Mouse (Mus musculus) layer of hippocampus, postnatal 10 days (tissue): Measurements from ENCODE around the gene Negr1. TPM values are rescaled to one million over a fixed set of nuclear protein-coding genes. Genes with fewer than 3 reads are reported as not detected.

Experiments
- DNase-seq, 2 experiments: peaks; one replicate each; pipeline ENCODE4 v3.0.0; 2021; ENCODE audit warnings: low spot score in 2 of 2
- long read RNA-seq: library from polyadenylated mRNA; stranded (forward); transcript quantifications from one replicate; pipeline ENCODE4 v2.0.0, GENCODE M21; 2023
- total RNA-seq, 2 experiments: library from RNA; stranded (reverse); gene quantifications; 2 replicates each; pipeline ENCODE4 v1.2.3; 2021

Gene Negr1
- 100 to 1,000 TPM; 127 to 140 TPM for total RNA-seq
- long read RNA-seq, partial matches to known transcripts, result 13 of 31 reads
- long read RNA-seq, other reads (novel, unspliced or antisense), result 18 of 31 reads

DNA sequence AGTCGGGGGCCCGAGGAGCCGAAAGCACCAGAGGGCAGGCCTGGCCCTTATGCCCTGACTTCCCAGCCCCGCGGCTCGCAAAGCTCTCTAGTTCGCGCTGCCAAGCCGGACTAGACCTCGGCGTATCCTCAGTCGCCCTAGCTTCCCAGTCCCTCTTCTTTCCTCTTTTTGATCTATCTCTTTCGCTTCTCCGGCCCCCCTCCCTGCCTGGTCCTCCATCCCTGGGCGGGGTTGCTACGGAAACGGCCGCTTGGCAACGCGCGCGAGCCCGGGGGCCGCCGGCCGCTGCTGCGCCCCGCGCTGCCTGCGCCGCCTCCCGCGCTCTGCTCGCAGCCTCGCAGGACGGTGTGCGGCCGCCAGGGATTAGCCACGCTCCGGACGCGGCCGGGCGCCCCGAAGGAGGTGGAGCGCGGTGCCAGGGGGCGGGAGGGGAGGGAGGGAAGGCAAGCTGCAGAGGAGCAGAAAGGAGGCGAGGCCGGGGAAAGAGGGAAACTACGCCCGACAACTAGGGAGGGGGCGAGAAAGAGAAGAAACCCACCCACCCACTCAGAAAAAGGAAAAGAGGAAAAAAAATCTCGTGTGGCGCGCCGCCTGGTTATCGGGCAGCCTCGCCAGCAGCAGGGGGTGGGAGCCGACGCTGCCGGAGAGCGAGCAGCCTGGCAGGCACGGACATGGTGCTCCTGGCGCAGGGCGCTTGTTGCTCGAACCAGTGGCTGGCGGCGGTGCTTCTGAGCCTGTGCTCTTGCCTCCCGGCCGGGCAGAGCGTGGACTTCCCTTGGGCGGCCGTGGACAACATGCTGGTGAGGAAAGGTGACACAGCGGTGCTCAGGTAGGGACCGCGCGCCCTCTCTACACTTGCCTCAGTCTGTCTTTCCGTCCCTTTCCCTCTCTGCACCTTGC, at the start of gene Negr1:
Gene Negr1 (plus strand): TSS at position 271 of the 900 bp plus-strand sequence.
- peak; percentile 82 to 89 for DNase-seq

DNA sequence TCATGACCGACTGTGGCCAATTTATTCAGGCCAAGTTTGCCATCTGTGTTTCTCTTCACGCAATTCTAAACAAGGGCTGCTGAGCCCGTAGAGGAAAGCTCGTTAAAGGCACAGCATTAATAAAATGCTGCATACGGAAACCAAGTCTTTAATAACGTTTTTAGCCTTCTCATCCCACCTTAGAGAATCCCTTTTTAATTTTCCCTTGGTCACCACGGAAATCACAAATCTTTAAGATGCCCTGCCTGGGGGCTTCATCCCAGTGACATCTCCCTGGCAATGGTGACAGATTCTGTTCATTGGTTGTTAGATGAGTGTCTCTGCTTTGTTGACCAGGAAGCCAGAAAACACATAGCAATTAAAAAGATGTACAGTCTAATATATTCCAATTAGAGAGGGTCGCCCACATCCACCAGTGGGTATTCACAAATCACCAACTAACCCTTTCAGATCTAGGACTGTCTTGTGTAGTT, 35.1 kb upstream of the Negr1 start:
- peak in 1 of 2 experiments; percentile 13 for DNase-seq

DNA sequence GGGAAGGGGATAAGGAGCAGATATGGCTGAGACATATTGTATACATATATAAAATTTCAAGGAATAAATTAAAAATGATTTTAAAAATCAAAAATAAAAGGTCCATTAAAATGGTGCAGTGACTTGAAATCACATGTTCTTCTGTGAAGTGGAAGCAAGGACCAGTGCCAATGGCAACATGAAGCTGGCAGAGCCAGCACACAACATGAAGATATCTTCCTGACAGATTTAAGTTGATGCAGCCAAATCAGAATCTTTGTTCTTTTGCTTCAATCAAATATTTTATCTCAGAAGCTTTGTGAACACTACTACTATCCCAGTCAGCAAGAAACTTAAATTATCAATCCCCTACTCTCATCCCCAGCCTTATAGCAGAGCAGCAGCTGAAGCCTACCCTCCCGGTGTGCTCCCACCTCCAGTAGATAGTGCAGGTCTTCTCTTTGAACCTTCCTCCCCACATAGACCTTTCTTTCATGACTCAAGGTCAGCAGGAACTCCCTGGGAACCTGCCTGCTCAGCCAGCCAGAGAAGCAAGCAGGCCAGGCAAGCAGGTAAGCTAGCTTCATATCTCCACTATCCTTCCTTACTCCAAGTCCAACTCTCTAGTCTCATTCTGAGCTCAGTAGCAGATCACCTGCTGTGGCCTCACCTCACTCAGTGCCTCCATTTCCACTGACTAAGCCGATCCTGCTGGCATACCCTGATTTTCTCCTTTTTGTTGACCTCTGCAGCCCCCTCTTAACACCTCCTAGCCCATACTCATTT, 34.2 kb upstream of the Negr1 start:
- DNase-seq, result no peak

DNA sequence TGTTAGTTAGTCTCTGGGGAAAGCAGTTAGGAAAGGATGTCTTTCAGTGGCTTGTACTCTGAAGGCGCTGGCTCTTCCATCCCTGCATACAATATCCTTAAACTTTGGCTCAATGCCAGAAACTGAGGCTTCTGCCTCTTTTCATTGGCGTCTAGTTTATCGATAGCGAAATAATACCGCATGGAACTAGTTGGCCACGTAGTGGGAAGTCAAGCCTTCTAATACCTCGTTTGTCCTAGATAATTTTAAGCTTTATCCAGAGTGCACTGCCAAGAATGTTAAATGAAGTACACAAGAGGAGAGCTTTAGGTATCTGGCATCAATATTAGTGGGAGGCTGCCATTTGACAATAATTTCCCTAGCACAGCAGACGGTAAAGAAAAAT, 2.2 kb upstream of the Negr1 start:
- DNase-seq, result peak; percentile 19 to 36

DNA sequence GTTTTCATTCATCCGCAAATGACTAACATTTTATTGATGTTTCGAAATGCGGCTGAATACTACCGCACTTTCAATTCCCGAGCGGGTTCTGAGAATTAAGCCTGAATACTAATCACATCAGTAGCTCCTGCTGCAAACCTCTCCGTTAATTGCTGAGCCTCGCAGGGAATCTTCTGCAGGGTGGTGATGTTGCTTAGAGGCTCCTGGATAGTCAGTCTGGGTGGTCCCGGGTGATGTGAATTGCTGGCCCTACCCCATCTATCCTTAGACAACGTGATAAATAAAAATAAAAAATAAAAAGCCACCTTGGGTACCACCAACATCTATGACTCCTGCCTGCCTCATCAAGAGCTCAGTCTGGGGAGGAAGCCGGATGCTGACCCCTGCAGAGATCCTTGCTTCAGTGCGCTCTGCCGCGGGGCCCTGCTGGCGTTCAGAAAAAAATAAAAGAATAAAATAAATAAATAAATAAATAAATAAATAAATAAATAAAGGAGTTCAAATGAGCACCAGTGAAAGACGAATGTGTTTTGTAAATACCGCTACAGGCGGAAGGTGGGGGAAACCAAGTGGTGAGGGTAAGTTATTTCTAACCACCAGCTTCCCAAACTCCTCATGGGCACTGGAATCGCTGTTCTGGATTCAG, 1.6 kb upstream of the Negr1 start:
- peak; percentile 45 to 57 for DNase-seq

DNA sequence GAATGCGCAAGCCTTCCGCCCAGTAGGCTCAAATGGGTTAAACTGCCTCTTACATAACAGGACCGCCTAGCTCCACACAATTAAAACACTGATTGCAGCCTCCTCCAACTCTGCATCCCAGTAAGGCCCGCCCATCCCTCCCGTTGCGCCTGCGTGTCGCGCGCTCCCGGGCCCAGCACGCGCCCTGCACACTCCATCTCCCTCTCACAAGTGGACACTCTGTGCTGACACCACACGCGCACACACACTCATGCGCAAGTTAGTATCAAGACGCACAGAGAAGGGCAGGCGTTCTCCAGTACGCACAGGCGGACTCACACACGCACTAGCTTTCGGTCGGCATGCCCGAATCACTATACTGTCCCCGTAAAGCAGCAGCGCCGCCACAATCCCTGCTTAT, 828 bp upstream of the Negr1 start:
- peak; percentile 83 to 87 for DNase-seq

DNA sequence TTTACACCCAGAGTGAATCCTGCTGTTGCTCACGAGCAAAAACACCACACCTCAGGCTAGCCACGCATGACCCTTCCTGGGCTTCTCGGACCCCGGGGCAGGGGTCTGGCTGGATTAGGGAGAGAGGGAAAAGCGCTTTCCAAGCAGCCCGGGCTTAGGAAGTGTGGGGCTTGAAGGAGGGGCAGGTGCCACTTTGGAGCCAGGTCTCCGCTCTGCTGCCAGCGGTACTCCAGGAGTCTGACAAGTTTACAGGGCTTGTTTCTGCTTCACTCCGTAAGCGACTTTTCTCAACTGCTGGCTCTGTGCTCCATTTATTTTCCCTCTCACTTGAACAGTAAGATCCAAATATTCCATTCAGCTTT, 811 bp downstream of the Negr1 start:
- DNase-seq, result peak; percentile 38 to 50

DNA sequence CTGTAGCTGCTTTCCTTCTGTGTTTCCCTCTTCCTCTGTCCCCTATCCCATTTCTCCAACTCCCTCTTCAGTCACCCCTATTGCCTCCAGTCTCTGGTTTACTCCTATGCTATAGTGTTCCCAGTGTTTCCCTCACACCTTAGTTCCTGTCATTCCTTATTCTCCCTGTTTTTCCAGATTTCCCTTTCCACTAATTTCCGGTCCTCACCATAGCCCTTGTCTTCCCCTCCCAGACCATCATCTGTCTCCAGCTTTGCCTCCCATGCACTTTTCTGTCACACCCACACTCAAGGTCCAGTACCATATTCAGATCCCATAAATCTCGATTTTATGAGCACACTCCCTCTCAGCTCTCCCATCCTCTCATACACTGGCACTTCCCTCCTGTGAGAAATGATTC, 1.2 kb downstream of the Negr1 start:
- peak in 1 of 2 experiments; percentile 18 for DNase-seq

DNA sequence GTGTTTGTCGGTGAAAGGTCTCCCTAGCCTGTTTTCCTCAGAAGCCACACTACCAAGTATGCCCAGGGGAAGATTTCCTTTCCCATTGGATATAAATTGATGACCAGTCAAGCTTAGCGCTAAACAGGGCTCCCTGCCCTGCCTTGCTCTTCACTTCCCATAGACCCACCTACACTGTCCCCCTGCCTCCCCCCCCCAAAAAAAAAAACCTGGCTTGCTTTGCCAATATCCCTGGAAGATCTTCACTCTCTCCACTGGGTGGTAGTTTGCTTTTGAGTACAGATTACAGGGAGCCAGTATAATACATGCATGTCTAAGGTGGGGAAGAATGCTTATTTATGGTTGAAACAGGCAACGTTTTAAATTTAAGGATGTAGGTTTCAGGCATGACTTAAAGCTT, 1.8 kb downstream of the Negr1 start:
- peak in 1 of 2 experiments; percentile 6 for DNase-seq

DNA sequence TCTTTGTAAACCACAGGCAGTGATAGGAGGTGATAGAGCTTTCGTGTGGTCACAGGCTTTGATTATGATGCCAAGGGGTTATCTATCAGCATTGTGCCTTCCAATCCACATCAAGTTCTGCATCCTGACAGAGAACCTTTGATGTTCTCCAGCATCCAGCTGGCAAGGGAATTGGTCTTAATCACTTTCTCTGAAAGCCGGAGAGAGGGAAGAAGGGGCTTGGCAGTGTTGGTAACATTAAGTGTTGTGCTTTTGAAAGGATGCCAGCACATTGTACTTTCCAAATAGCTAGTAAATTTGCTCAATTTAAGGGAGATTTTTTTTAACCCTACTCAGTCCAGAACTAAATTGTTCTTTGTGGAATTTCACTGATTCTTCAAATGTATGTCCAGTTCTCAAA, 11.9 kb downstream of the Negr1 start:
- DNase-seq, result no peak

DNA sequence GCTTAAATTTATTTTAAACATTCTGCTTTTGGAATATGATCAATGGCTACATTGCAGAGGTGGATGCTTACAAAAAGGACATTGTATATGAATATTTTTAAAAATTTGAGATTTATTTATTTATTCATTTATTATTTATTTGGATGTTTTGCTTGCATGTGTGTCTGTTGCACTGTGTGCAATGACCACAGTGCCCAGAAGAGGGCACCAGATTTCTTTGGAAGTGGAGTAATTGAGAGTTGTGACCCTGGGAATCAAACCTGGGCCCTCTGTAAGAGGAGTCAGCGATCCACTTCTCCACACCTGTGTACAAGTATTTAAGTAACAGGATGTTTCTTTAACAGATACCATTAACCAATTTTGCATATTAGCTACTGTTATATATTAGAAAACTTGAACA, 14.7 kb downstream of the Negr1 start:
- DNase-seq, result no peak

DNA sequence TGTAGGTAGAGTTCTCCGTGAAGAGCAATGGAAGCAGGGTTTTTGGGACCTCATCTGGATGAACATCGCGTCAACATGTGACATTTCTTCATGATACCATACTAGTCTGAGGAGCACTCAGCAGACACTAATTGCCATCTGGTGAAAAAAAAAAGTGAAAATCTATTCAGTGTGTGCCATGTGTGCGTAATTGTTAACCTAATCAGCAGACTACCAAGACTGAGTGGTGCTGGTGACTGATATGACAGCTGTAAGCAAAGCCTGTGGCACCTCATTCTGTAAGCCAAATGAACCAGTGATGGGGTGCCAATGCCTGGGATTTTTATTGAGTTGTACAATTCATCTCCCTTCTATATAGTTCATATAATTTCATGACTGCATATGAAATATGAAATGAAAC, 29.0 kb downstream of the Negr1 start:
- DNase-seq, result no peak

DNA sequence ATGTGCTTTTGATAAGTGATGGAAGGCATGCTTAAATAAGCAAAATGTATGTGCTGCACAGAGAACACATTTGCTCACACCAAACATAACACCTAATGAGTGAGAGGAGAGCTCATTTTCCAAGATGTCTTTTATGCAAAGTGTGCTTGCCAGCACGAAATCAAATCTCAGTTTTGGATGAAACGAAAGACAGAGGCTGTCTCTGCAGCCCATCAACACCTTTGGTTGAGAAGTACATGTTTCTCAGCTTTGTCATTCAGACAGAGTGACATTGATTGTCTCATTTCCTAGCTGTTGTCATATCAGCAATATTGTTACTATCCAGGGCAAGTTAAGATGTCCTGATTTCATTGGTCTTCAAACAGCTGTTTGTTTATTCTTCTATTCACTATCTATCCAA, 29.5 kb downstream of the Negr1 start:
- no peak for DNase-seq

DNA sequence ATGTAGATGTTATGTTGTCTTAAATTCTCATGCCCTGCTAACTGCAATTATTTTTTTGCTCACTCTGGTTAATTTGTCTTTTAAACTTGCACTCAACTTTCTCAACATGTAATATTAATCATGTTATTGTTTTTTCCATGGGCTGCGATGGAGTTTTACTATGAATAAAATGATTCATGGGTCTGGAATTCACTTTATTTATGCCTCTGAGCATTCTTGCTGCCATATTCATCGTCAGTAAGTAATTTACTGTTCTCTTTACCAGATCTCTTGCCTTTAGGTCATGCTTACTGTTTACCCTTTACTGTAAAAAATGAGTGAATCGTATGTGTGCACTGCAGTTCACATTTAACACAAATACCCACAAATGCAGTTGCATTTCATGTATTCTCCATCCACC, 45.3 kb downstream of the Negr1 start:
- DNase-seq, result no peak

DNA sequence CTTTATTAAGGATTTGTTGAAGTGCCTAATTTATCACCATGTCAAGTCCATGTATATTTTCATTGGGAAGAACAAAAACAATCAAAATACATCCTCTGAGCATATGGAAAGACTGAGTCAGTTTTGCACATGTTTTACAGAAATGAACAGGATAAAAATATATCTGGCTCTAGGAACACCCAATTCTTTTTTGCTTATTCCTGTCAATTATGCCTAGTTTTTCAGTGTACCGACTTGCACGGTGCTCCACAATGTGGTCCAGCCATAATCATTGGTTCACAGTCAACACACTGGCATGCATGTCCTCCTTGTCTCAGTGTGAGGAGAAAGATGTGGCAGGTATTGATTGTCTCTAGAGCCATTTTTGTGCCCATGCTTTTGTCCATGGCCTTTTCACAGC, 58.3 kb downstream of the Negr1 start:
- no peak for DNase-seq

DNA sequence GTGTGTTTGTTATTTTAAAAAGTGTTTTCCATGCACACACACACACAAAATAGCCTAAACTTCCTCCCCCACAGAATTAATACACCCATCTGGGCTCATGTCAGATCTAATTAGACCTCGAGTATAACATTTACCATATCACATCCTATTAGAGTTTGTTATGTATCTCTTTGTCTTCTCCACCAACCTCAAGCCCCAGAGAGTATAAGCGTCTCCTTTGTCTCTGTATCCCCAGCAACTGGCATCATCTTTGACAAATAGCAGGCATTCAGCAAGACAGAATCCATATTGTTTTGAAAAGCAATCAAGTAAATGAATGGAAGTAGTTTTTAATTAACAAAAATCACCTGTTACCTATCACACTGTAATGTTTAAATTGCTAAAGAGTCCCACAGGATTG, 67.0 kb downstream of the Negr1 start:
- DNase-seq, result no peak

DNA sequence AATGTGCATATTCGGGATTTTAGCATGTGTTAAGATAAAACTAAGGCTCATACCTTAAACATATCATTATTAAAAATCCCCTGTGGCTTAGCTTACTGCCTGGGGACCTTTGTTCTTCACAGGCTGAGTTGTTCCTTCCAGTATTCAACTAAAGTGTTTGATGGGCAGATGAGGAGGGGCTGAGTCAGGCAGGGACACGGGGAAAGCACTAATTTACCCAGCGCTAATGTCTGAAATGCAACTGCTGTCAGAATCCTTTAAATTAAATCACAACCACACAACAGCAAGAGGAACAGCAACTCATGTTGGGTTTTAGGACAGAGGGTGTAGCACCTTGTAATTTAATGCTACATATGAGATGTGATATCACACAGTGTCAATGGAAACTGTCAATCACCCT, 71.3 kb downstream of the Negr1 start:
- no peak for DNase-seq

DNA sequence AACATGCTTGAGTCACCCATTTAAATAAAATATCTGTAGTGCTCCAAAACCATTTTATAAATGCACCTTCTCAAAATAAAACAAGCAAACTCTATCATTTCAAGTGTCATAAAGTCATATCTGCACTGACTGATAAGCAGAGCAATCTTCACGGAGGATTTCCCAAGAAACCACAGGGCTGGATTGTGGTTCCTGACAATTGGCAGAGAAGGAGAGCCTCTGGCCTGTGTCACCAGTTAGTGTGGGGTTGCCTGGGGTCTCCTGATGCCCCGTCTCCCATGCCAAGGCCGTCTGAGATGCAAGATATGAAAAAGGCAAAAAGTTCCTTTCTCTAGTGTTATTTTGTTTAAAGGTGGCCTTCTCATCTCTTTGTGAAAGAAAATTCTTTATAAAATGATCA, 77.8 kb downstream of the Negr1 start:
- no peak for DNase-seq

DNA sequence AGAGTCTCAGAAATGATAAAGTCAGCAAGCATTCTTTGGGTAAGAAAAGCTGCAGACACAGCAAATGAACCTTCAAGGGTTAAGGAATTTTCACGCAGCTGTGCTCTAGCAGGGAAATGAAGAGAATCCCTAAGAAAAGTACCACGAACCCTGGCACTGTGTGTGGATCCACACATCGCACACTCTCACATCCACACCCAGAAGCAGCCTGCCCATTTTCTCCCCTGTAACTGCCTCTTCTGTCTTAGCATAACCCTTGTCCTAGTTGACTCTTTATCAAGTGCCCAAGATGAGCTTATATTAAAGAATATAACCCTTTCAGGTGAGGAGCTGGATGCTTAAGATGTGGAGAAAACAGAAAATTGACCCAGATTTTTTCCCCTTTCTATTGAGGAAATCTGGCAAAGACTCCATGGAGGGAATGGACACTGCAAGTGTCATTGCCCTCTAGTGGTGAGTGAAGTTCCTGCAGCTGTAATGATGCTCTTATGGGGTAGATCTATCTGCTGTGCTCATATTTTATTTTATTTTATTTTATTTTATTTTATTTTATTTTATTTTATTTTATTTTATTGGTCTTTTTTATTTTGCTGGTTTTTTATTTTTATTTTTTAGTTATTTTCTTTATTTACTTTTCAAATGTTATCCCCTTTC, 82.2 kb downstream of the Negr1 start:
- DNase-seq, result peak; percentile 51 to 62

DNA sequence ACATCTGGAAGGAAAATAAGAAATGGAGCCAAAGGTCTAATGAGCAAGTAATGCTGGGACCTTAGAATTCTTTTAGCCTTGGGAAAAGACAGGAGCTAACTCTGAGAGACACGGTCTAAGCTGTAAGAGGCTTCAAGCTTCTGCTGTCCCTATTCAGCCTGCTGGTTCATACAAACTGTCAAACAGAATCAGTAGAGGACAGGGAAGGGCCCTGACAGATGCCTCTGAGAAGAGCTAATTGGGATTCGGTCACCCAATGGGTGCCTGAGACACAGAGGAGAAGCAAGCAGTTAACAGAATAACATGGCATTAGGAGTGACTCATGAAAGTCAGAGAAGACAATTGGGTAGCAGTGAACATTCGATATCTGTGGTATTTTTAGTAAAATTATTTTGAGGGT, 86.8 kb downstream of the Negr1 start:
- no peak for DNase-seq

DNA sequence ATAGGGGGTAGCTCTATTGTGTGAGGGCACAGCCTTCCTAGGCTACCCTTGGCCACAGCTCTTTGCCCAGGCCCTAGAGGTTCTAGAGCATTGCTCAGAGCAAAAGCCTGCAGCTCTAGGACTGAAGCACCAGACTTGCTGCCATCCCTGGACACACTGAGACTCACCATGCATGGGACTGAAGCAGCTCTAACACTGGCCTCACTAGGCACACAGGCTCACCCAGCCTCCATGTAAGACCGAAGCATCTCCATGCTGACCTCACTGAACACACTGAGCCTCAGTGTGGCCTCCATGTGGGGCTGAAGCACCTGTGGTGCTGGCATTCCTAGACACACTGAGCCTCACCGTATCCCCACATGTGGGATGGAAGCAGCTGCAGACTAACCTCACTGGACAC, 101.0 kb downstream of the Negr1 start:
- DNase-seq, result no peak
